Mouse (Mus musculus) B cell, adult 2 months (primary cell): ENCODE data around the gene Mybbp1a.
A peak's percentile ranks its signal among the peaks of the same experiment; 100 is the strongest.

ENCODE experiments used
- DNase-seq, 2 experiments: peaks; one replicate each; pipeline ENCODE4 v3.0.0; 2022

Mybbp1a gene

GRCm38 (mm10) chr11:72481313-72481712, 40.2 kb downstream of the Mybbp1a start:
- no peak for DNase-seq

- no peak for DNase-seq
Measured at GRCm38 (mm10) chr11:72481952-72482351, 40.8 kb downstream of the Mybbp1a start.

GRCm38 (mm10) chr11:72484549-72484948, 43.4 kb downstream of the Mybbp1a start:
- no peak for DNase-seq

GRCm38 (mm10) chr11:72485157-72485556, 44.0 kb downstream of the Mybbp1a start:
- DNase-seq: no peak

- DNase-seq: no peak
Measured at GRCm38 (mm10) chr11:72485960-72486359, 44.8 kb downstream of the Mybbp1a start.

GRCm38 (mm10) chr11:72487171-72487570, 46.0 kb downstream of the Mybbp1a start:
- DNase-seq: no peak

- DNase-seq: peak; percentile 28 to 31
Measured at GRCm38 (mm10) chr11:72487739-72488138, 46.6 kb downstream of the Mybbp1a start.

- peak; percentile 56 to 59 for DNase-seq
Measured at GRCm38 (mm10) chr11:72488753-72489271, 47.7 kb downstream of the Mybbp1a start.

GRCm38 (mm10) chr11:72489397-72489796, 48.2 kb downstream of the Mybbp1a start:
- peak; percentile 32 to 37 for DNase-seq

- peak; percentile 94 to 95 for DNase-seq
Measured at GRCm38 (mm10) chr11:72489881-72490301, 48.7 kb downstream of the Mybbp1a start, which contains the start of gene Spns2. Gene Spns2 (minus strand): TSS chr11:72489904.

- no peak for DNase-seq
Measured at GRCm38 (mm10) chr11:72491130-72491960, 50.2 kb downstream of the Mybbp1a start.

GRCm38 (mm10) chr11:72494046-72494988, 53.2 kb downstream of the Mybbp1a start:
- DNase-seq: no peak

GRCm38 (mm10) chr11:72496066-72496465, 54.9 kb downstream of the Mybbp1a start:
- no peak for DNase-seq

GRCm38 (mm10) chr11:72496775-72497174, 55.6 kb downstream of the Mybbp1a start:
- no peak for DNase-seq

- no peak for DNase-seq
Measured at GRCm38 (mm10) chr11:72497367-72497766, 56.2 kb downstream of the Mybbp1a start.

- DNase-seq: no peak
Measured at GRCm38 (mm10) chr11:72500139-72500538, 59.0 kb downstream of the Mybbp1a start.
